Mouse (Mus musculus) ES-Bruce4 (cell line): Measurements from ENCODE around the gene Sfxn3.

Source experiments
- CTCF ChIP-seq: IDR thresholded peaks from one replicate; pipeline ENCODE4 v1.8.1; 2011; ENCODE audit warnings: low read depth, low read length
- EP300 ChIP-seq: IDR thresholded peaks from 2 replicates; pipeline ENCODE4 v1.6.1; 2011; ENCODE audit warnings: low read depth, low read length; ENCODE audit not compliant: insufficient read depth
- POLR2A ChIP-seq: IDR thresholded peaks from one replicate; pipeline ENCODE4 v1.8.1; 2011; ENCODE audit warnings: low read length; ENCODE audit not compliant: insufficient read depth

DNA sequence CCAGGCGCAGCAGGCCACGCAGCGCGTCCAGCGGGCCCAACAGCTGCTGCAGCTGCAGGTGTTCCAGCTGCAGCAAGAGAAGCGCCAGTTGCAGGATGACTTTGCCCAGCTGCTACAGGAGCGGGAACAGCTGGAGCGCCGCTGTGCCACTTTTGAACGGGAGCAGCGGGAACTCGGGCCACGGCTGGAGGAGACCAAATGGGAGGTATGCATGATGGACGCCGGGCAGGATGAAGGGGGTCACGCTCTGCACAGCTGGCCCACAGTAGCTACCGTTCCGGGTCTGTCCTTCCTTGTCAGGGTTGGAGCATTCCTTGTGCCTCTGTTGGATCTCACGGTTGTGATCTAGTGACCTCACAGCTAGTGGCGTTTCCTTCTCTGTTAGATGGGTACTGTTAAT, 22.5 kb upstream of the Sfxn3 start:
- TF ChIP-seq POLR2A = no peak
- no peak for TF ChIP-seq CTCF
- no peak for TF ChIP-seq EP300
